Mouse (Mus musculus): ENCODE data around the gene Wdr93. TPM values are rescaled to one million over a fixed set of nuclear protein-coding genes. Genes with fewer than 3 reads are reported as not detected.
A peak's percentile ranks its signal among the peaks of the same experiment; 100 is the strongest.

The Wdr93 gene
- polyA plus RNA-seq, 1 experiment, result not detected

GRCm38 (mm10) chr7:79802037-79802436 is 59.1 kb downstream of the Wdr93 start:
- Histone ChIP-seq H3K27ac (ENCODE audit: insufficient read depth, low read depth, low read length) (no peak overlapping the region), H3K4me1 (ENCODE audit: control insufficient read depth, insufficient read depth, low read length) (no peaks in the 10 kb centered on the region), H3K4me3 (ENCODE audit: insufficient read depth, low read depth, low read length) (no peak overlapping the region)
- TF ChIP-seq POLR2A (IDR thresholded peaks at IDR 0.05; ENCODE audit: insufficient read depth, low read depth, low read length), result no peak
- no peak for TF ChIP-seq CTCF (IDR thresholded peaks at IDR 0.05; ENCODE audit: insufficient read depth, low read depth, low read length)
- 72% methylated on average over 5 of the region's 5 CpGs for WGBS

GRCm38 (mm10) chr7:79803887-79804286 is 60.9 kb downstream of the Wdr93 start:
- 45% methylated on average over 2 of the region's 2 CpGs for WGBS
- Histone ChIP-seq H3K4me1 (ENCODE audit: control insufficient read depth, insufficient read depth, low read length) (no peaks in the 10 kb centered on the region), H3K4me3 (ENCODE audit: insufficient read depth, low read depth, low read length) (no peak overlapping the region), H3K27ac (ENCODE audit: insufficient read depth, low read depth, low read length) (no peak overlapping the region)
- TF ChIP-seq POLR2A (IDR thresholded peaks at IDR 0.05; ENCODE audit: insufficient read depth, low read depth, low read length), result no peak
- no peak for TF ChIP-seq CTCF (IDR thresholded peaks at IDR 0.05; ENCODE audit: insufficient read depth, low read depth, low read length)

GRCm38 (mm10) chr7:79808561-79808960 is 65.6 kb downstream of the Wdr93 start:
- no peak for TF ChIP-seq CTCF (IDR thresholded peaks at IDR 0.05; ENCODE audit: insufficient read depth, low read depth, low read length)
- TF ChIP-seq POLR2A (IDR thresholded peaks at IDR 0.05; ENCODE audit: insufficient read depth, low read depth, low read length), result no peak
- H3K4me1 ChIP-seq (ENCODE audit: control insufficient read depth, insufficient read depth, low read length), result peaks cover 9% of the 10 kb centered on the region; the same call in 1 of the 2 replicates
- no peak overlapping the region for H3K4me3 ChIP-seq (ENCODE audit: insufficient read depth, low read depth, low read length)
- WGBS, result 86% methylated on average over 7 of the region's 7 CpGs
- H3K27ac ChIP-seq (ENCODE audit: insufficient read depth, low read depth, low read length), result no peak overlapping the region

- Histone ChIP-seq H3K4me1 (ENCODE audit: control insufficient read depth, insufficient read depth, low read length) (peaks cover 9% of the 10 kb centered on the region; the same call in 1 of the 2 replicates), H3K4me3 (ENCODE audit: insufficient read depth, low read depth, low read length) (peak within 1 kb of the TSS; percentile 40), H3K27ac (ENCODE audit: insufficient read depth, low read depth, low read length) (no peak within 1 kb of the TSS)
- TF ChIP-seq POLR2A (IDR thresholded peaks at IDR 0.05; ENCODE audit: insufficient read depth, low read depth, low read length) (no peak), CTCF (IDR thresholded peaks at IDR 0.05; ENCODE audit: insufficient read depth, low read depth, low read length) (no peak)
- 22% methylated on average over 71 of the region's 71 CpGs for WGBS
Observed at GRCm38 (mm10) chr7:79810611-79811506, 67.9 kb downstream of the Wdr93 start, which contains the start of gene Mesp2. TSS of gene Mesp2 (plus strand) at chr7:79810727.

- WGBS, result 94% methylated on average over 1 of the region's 1 CpGs
- Histone ChIP-seq H3K27ac (ENCODE audit: insufficient read depth, low read depth, low read length) (no peak overlapping the region), H3K4me1 (ENCODE audit: control insufficient read depth, insufficient read depth, low read length) (peaks cover 9% of the 10 kb centered on the region), H3K4me3 (ENCODE audit: insufficient read depth, low read depth, low read length) (no peak overlapping the region)
- no peak for TF ChIP-seq CTCF (IDR thresholded peaks at IDR 0.05; ENCODE audit: insufficient read depth, low read depth, low read length)
- TF ChIP-seq POLR2A (IDR thresholded peaks at IDR 0.05; ENCODE audit: insufficient read depth, low read depth, low read length), result no peak
Observed at GRCm38 (mm10) chr7:79813409-79813808, 70.4 kb downstream of the Wdr93 start.

- WGBS, result 15% methylated on average over 6 of the region's 6 CpGs
- no peaks in the 10 kb centered on the region; the same call in 1 of the 2 replicates for H3K4me1 ChIP-seq (ENCODE audit: control insufficient read depth, insufficient read depth, low read length)
- H3K4me3 ChIP-seq (ENCODE audit: insufficient read depth, low read depth, low read length), result no peak overlapping the region
- H3K27ac ChIP-seq (ENCODE audit: insufficient read depth, low read depth, low read length), result no peak overlapping the region
- TF ChIP-seq CTCF (IDR thresholded peaks at IDR 0.05; ENCODE audit: insufficient read depth, low read depth, low read length) (no peak), POLR2A (IDR thresholded peaks at IDR 0.05; ENCODE audit: insufficient read depth, low read depth, low read length) (no peak)
Observed at GRCm38 (mm10) chr7:79818321-79818720, 75.4 kb downstream of the Wdr93 start.

- 74% methylated on average over 4 of the region's 4 CpGs for WGBS
- no peak overlapping the region for H3K27ac ChIP-seq (ENCODE audit: insufficient read depth, low read depth, low read length)
- H3K4me3 ChIP-seq (ENCODE audit: insufficient read depth, low read depth, low read length), result no peak overlapping the region
- H3K4me1 ChIP-seq (ENCODE audit: control insufficient read depth, insufficient read depth, low read length), result no peaks in the 10 kb centered on the region; the same call in 1 of the 2 replicates
- TF ChIP-seq CTCF (IDR thresholded peaks at IDR 0.05; ENCODE audit: insufficient read depth, low read depth, low read length) (no peak), POLR2A (IDR thresholded peaks at IDR 0.05; ENCODE audit: insufficient read depth, low read depth, low read length) (no peak)
Observed at GRCm38 (mm10) chr7:79819515-79819914, 76.6 kb downstream of the Wdr93 start.

- 74% methylated on average over 11 of the region's 11 CpGs for WGBS
- TF ChIP-seq CTCF (IDR thresholded peaks at IDR 0.05; ENCODE audit: insufficient read depth, low read depth, low read length), result no peak
- TF ChIP-seq POLR2A (IDR thresholded peaks at IDR 0.05; ENCODE audit: insufficient read depth, low read depth, low read length), result no peak
- Histone ChIP-seq H3K4me1 (ENCODE audit: control insufficient read depth, insufficient read depth, low read length) (no peaks in the 10 kb centered on the region; the same call in 1 of the 2 replicates), H3K27ac (ENCODE audit: insufficient read depth, low read depth, low read length) (no peak overlapping the region), H3K4me3 (ENCODE audit: insufficient read depth, low read depth, low read length) (no peak overlapping the region)
Observed at GRCm38 (mm10) chr7:79819996-79820395, 77.0 kb downstream of the Wdr93 start.

GRCm38 (mm10) chr7:79822092-79822695 is 79.2 kb downstream of the Wdr93 start:
- no peak overlapping the region for H3K4me3 ChIP-seq (ENCODE audit: insufficient read depth, low read depth, low read length)
- H3K27ac ChIP-seq (ENCODE audit: insufficient read depth, low read depth, low read length), result no peak overlapping the region
- WGBS, result 77% methylated on average over 12 of the region's 12 CpGs
- H3K4me1 ChIP-seq (ENCODE audit: control insufficient read depth, insufficient read depth, low read length), result no peaks in the 10 kb centered on the region; the same call in 1 of the 2 replicates
- no peak for TF ChIP-seq CTCF (IDR thresholded peaks at IDR 0.05; ENCODE audit: insufficient read depth, low read depth, low read length)
- no peak for TF ChIP-seq POLR2A (IDR thresholded peaks at IDR 0.05; ENCODE audit: insufficient read depth, low read depth, low read length)
